Mouse (Mus musculus) midbrain, embryonic 16.5 days (tissue): ENCODE results near the gene Smim26. TPM values are rescaled to one million over a fixed set of nuclear protein-coding genes. Genes with fewer than 3 reads are reported as not detected.

Experiments
- ATAC-seq: fragments of 200-750 bp; cut with Nextera tagmentation; 2 replicates; pipeline ENCODE4 v1.8.0; 2017; ENCODE audit warnings: moderate TSS enrichment
- H3K27ac ChIP-seq: fragments of 300-500 bp; sonication (generic); 2 replicates; pipeline ENCODE4 v1.5.1; 2014; ENCODE audit warnings: mild to moderate bottlenecking, low read length, mixed read lengths
- H3K27me3 ChIP-seq: fragments of 300-500 bp; sonication (generic); 2 replicates; pipeline ENCODE4 v1.6.1; 2014; ENCODE audit warnings: low read depth, low read length, mixed read lengths; ENCODE audit not compliant: control insufficient read depth, insufficient read depth
- H3K36me3 ChIP-seq: fragments of 300-500 bp; sonication (generic); 2 replicates; pipeline ENCODE4 v1.6.1; 2014; ENCODE audit warnings: mild to moderate bottlenecking, low read length, moderate library complexity, mixed read lengths; ENCODE audit not compliant: control insufficient read depth, insufficient read depth
- H3K4me1 ChIP-seq: fragments of 300-500 bp; sonication (generic); 2 replicates; pipeline ENCODE4 v1.6.1; 2014; ENCODE audit warnings: mild to moderate bottlenecking, low read length, mixed read lengths; ENCODE audit not compliant: control insufficient read depth, insufficient read depth
- H3K4me2 ChIP-seq: fragments of 300-500 bp; sonication (generic); 2 replicates; pipeline ENCODE4 v1.6.1; 2014; ENCODE audit warnings: mild to moderate bottlenecking, low read length, mixed read lengths
- H3K4me3 ChIP-seq: fragments of 300-500 bp; sonication (generic); 2 replicates; pipeline ENCODE4 v1.5.1; 2014; ENCODE audit warnings: low read depth, mild to moderate bottlenecking, low read length, moderate library complexity, mixed read lengths
- H3K9ac ChIP-seq: fragments of 300-500 bp; sonication (generic); 2 replicates; pipeline ENCODE4 v1.6.1; 2014; ENCODE audit warnings: low read depth, low read length, mixed read lengths
- H3K9me3 ChIP-seq: fragments of 300-500 bp; sonication (generic); replicated peaks from 2 replicates; pipeline ENCODE4 v1.6.1; 2014; ENCODE audit warnings: mild to moderate bottlenecking, low read length, mixed read lengths; ENCODE audit not compliant: control insufficient read depth, poor library complexity, severe bottlenecking
- WGBS: fragments of 180-500 bp; shearing (Covaris S2); extraction: QIAGEN DNeasy Blood & Tissue Kit; methylation state at CpG from one replicate; pipeline ENCODE4 v1.1.7; 2014; 5-methylcytosine and 5-hydroxymethylcytosine counted together
- microRNA-seq: library from miRNA; unstranded; fragments of <30 nt; microRNA quantifications from one replicate; pipeline ENCODE4, GENCODE M21; 2017
- polyA plus RNA-seq: library from polyadenylated mRNA; unstranded; fragments of >200 nt; fragmentation: Nextera tagmentation; extraction: Ambion mirVana; gene quantifications from 2 replicates; pipeline ENCODE4 v1.2.1, GENCODE M21; 2015

Gene Smim26
- polyA plus RNA-seq, 1 experiment from 2014 or later = 61.1 TPM

DNA sequence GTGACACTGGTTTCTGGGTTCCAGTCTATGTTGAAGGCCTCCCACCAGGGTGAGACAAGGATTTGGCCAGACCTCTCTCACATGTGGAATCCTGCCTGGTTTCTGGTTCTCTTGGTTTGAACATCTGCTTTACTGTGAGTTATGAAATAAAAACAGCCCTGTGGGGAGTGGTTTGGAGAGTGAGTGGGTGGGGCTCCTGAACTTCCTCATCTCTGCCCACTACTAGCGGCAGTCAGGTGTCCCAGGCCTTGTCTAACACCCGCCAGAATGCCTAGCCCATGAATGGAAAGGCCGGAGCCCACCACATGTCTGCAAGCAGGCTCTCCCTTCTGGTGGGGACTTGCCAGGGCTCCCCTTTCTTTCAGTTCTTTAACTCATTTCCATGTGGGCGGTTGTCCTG is 48.1 kb downstream of the Smim26 start:
- no peaks in the 10 kb centered on the region for H3K9me3 ChIP-seq
- no peak overlapping the region for H3K4me3 ChIP-seq
- H3K36me3 ChIP-seq = no peaks in the 10 kb centered on the region
- H3K4me2 ChIP-seq = no peak overlapping the region
- no peak overlapping the region for H3K27ac ChIP-seq
- WGBS = 87% methylated on average over 4 of the region's 4 CpGs
- no peak for ATAC-seq
- H3K9ac ChIP-seq = no peak overlapping the region
- H3K27me3 ChIP-seq = no peaks in the 10 kb centered on the region
- H3K4me1 ChIP-seq = peaks cover 4% of the 10 kb centered on the region; the same call in 1 of the 2 replicates

Small RNA genes lying within 50 kb of the gene (microRNA-seq; reads per million reads assigned to microRNA genes)
- not detected for gene Gm24823

Other genes with a start within 250 kb of the Smim26 start
- gene Kat14, start 225.1 kb upstream of the Smim26 start, polyA plus RNA-seq = 26.4 and 26.9 TPM in 2 replicates
- 3.3 TPM in 1 of 2 replicates, not detected in the other for gene Pet117, start 225.1 kb upstream of the Smim26 start, polyA plus RNA-seq
- 18.3 and 20.4 TPM in 2 replicates for gene Dzank1, start 66.6 kb upstream of the Smim26 start, polyA plus RNA-seq
- 24.3 and 26.4 TPM in 2 replicates for gene Polr3f, start 66.3 kb upstream of the Smim26 start, polyA plus RNA-seq
- gene Rbbp9, start 43.2 kb upstream of the Smim26 start, polyA plus RNA-seq = 57.7 and 59.0 TPM in 2 replicates
- 61.7 and 62.6 TPM in 2 replicates for gene Sec23b, start 37.8 kb upstream of the Smim26 start, polyA plus RNA-seq
- gene Dtd1, start 5.8 kb downstream of the Smim26 start, polyA plus RNA-seq = 155 and 178 TPM in 2 replicates
- gene Scp2d1, start 229.6 kb downstream of the Smim26 start, polyA plus RNA-seq = not detected in 2 replicates